Mouse (Mus musculus) common myeloid progenitor, adult 5-6 weeks (primary cell): ENCODE measurements around the gene Ms4a10. TPM values are rescaled to one million over a fixed set of nuclear protein-coding genes. Genes with fewer than 3 reads are reported as not detected.

Source experiments
- ATAC-seq: replicated peaks from 2 replicates; pipeline ENCODE4 v1.8.0; 2016; ENCODE audit warnings: low read depth, mild to moderate bottlenecking, moderate TSS enrichment, inconsistent platforms; ENCODE audit not compliant: poor library complexity, severe bottlenecking
- total RNA-seq: library from RNA; stranded (forward); fragments of 200-1000, 187-1606 nt; gene quantifications from 2 replicates; pipeline ENCODE4 v1.2.3, GENCODE M21; 2017

Gene Ms4a10
- total RNA-seq, 1 experiment from 2014 or later: not detected

DNA sequence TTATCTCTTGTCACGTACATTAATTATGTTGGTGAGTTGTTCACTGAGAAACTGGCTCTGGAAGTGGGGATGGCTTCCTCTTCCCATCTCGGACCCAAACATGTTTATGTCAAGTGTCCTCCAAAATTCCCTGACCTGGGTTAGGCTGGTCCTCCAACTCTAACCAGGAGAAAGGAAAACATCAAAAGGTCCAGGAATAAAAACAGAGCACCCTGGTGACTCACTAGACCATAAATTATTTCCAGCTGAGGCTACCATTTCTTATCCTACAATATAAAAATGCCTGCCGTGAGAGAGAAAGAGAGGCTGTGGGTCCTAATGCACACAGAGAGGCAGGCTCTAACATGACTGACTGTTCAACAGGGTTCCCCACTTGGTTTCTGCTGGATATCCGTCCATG is 50.2 kb downstream of the Ms4a10 start:
- no peak for ATAC-seq

DNA sequence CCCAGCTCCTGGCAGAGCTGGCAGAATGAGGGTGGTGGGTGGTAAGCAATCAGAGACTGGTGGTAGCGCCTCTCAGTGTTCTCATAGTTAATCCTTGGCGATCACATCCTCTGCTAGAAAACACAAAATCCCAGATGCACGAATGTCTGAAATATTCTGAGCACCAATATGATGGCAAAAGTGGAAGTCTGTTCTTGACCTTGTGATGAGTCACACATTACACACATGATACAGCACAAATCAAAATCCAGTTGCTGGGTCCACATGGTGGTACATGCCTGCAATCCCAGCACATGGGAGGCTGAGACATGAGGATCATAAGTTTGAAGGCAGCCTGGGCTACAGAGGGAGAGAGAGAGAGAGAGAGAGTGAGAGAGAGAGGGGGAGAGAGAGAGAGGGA is 53.4 kb downstream of the Ms4a10 start:
- no peak for ATAC-seq

DNA sequence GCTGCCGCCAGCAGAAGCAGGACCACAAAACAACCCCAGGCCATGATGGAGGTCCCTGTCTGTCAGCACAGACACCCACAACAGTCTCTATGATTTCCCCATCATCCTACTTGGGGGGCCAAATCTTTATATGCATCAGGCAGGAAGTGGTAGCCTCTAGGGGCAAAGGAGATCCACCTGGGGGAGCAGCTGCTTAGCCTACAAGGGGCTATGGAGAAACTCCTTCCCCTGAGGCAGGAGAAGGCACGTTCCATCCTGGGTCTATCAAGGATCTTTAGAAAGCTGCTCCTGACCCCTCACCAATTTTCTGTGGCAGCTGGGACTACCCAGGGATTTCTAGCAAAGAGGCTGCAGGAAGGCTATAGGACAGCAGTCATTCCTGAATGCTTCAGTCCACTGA is 53.9 kb downstream of the Ms4a10 start, which contains the start of gene Zp1:
Zp1 (minus strand) TSS at position 101 of the 400 bp plus-strand sequence.
- ATAC-seq: no peak

DNA sequence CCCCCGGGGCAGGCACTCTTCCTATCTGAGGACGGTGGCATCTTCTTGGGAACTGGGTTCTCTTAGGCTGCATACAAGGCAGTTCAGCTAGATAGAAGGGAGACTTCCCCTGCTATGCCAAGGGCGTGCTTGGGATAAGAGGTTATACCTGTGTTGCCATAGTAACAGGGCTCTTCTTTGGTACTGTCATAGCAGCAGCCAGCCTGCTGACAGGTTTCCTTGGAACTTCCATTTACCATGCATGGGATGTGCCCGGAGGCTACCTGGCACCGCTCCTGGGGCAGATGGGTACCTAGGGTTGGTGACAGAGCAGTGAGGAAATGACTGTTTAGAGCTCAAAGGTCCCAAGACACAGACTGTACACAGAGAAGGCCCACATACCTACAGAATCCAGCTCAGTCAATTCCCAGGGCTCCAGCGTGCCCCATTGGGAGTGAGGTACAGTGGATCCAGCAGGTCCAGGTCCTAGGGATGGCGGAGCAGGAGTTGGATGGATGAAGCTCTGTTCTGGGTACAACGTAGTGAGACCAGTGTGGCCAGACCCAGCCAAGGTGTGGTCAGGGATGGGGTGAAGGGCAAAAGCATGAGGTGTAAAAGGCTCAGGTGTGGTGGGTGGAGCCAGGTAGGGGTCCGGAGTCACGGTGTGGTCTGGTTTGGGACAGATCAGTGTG is 56.0 kb downstream of the Ms4a10 start:
- ATAC-seq: no peak

DNA sequence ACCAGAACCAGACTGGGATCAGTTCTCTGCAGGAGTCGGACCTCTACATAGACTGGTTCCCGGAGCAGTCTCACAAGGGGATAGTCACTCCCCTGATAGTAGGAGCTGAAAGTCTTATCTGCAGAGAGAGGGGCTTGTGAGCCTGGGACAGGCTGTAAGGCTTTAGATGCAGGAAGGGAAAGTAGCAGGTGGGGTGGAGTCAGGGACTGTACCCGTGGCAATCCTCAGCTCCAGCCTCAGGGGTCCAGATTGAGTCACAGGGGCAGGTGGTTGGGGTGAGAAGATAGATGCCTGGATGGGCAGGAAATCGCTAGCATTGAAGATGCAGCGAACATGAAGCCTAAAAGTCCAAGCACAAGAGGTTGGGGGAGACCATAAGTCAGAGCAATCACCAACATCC is 58.0 kb downstream of the Ms4a10 start:
- ATAC-seq: no peak

DNA sequence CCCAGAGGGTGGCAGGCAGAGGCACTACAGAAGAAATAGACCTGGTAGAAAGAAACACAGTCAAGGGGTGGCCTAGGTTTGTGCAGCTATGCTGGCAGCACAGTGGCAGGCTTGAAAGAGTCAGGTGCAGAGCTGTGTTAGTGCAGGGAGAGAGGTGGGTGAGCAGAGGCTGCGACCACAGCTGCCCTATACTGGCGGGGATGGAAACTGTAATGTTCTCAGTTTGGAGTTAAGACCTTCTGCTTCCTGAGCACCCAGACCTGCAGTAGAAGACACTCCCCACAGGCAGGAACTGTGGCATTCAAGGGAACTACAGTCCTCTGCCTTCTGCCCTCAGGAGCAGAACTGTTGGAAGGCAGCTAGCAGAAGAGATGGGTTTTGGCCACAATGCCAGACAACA is 59.6 kb downstream of the Ms4a10 start:
- ATAC-seq: peak; percentile 65

DNA sequence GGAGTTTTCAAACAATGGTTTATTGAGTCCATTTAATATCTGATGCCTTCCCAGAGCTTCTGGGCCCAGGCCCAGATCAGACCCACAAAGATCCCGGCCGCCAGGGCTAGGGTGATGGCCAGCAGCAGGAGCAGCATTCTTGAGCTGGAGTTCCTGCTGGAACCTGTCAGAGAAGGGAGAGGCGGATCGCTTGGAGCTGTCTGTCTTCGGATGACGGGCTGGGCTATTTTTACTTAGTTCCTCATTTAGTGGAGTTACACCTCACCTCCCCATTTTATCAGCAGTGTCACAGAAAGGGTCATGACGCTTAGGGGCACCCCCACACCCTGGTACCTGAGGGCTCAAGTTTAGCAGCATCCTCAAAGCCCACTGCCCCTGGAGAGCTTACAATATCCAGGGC is 60.2 kb downstream of the Ms4a10 start:
- ATAC-seq: peak; percentile 84

Other genes with a start within 250 kb of the Ms4a10 start
- 0.53 TPM in 1 of 2 replicates, not detected in the other for gene Cd5, start 235.7 kb downstream of the Ms4a10 start, total RNA-seq
- gene Cd6, start 144.6 kb downstream of the Ms4a10 start, total RNA-seq: 0.46 and 0.87 TPM in 2 replicates
- 0.39 TPM in 1 of 2 replicates, not detected in the other for gene Slc15a3, start 134.9 kb downstream of the Ms4a10 start, total RNA-seq
- gene Tmem132a, start 104.7 kb downstream of the Ms4a10 start, total RNA-seq: 0.19 and 0.46 TPM in 2 replicates
- gene Tmem109, start 92.7 kb downstream of the Ms4a10 start, total RNA-seq: 16.2 and 24.7 TPM in 2 replicates
- gene Prpf19, start 79.4 kb downstream of the Ms4a10 start, total RNA-seq: 121 and 140 TPM in 2 replicates
- gene Zp1, start 54.0 kb downstream of the Ms4a10 start, total RNA-seq: not detected in 2 replicates
- gene Ptgdr2, start 37.5 kb downstream of the Ms4a10 start, total RNA-seq: 0.23 TPM in 1 of 2 replicates, not detected in the other
- gene Ccdc86, start 25.4 kb downstream of the Ms4a10 start, total RNA-seq: 13.9 and 21.4 TPM in 2 replicates
- gene Ms4a15, start 18.6 kb upstream of the Ms4a10 start, total RNA-seq: not detected in 2 replicates
- gene Ms4a18, start 43.4 kb upstream of the Ms4a10 start, total RNA-seq: not detected in 2 replicates
- not detected in 2 replicates for gene Ms4a8a, start 106.4 kb upstream of the Ms4a10 start, total RNA-seq
- gene 1700017D01Rik, start 156.2 kb upstream of the Ms4a10 start, total RNA-seq: not detected in 2 replicates
- not detected in 2 replicates for gene 1700025F22Rik, start 190.7 kb upstream of the Ms4a10 start, total RNA-seq
- gene Ms4a13, start 222.1 kb upstream of the Ms4a10 start, total RNA-seq: not detected in 2 replicates